Mouse (Mus musculus) small intestine, adult 2 months (tissue): ENCODE measurements at regions not wholly inside any gene's neighbourhood (a gene's known extent, or its start where the extent isn't known, plus 50 kb on each side); places are given as distances from the start of the nearest gene placed in this dataset.

Experiments used
- H3K27ac ChIP-seq: fragments of 200-500 bp; 2 replicates; pipeline ENCODE4 v1.5.1; 2012; ENCODE audit warnings: low read depth, low read length, control low read depth, inconsistent platforms; ENCODE audit not compliant: insufficient read depth
- H3K27me3 ChIP-seq: fragments of 200-500 bp; 2 replicates; pipeline ENCODE4 v1.6.1; 2012; ENCODE audit warnings: mild to moderate bottlenecking, moderate library complexity, low read length, inconsistent platforms; ENCODE audit not compliant: control insufficient read depth, insufficient read depth
- H3K36me3 ChIP-seq: fragments of 200-500 bp; 2 replicates; pipeline ENCODE4 v1.6.1; 2012; ENCODE audit warnings: mild to moderate bottlenecking, low read length, control low read depth, inconsistent platforms; ENCODE audit not compliant: control insufficient read depth, insufficient read depth
- H3K4me1 ChIP-seq: fragments of 200-500 bp; 2 replicates; pipeline ENCODE4 v1.6.1; 2012; ENCODE audit warnings: low read length, inconsistent platforms, mixed read lengths; ENCODE audit not compliant: control insufficient read depth, insufficient read depth, insufficient read length
- H3K4me3 ChIP-seq: fragments of 200-500 bp; 2 replicates; pipeline ENCODE4 v1.5.1; 2012; ENCODE audit warnings: low read depth, mild to moderate bottlenecking, control low read depth, inconsistent platforms, low read length, moderate library complexity
- CTCF ChIP-seq: fragments of 200-500 bp; IDR thresholded peaks from 2 replicates; pipeline ENCODE4 v1.5.1; 2012; ENCODE audit warnings: low read depth, mild to moderate bottlenecking, control low read depth, inconsistent platforms, low read length, moderate library complexity, mixed read lengths; ENCODE audit not compliant: insufficient replicate concordance, insufficient read length; ENCODE audit errors: extremely low read depth
- POLR2A ChIP-seq: fragments of 200-500 bp; IDR thresholded peaks from 2 replicates; pipeline ENCODE4 v1.6.1; 2012; ENCODE audit warnings: low read depth, mild to moderate bottlenecking, control low read depth, inconsistent platforms, low read length, moderate library complexity
- WGBS: fragments of 180-500 bp; shearing (Covaris S2); methylation state at CpG from one replicate; pipeline ENCODE4 v1.1.7; 2018; 5-methylcytosine and 5-hydroxymethylcytosine counted together

DNA sequence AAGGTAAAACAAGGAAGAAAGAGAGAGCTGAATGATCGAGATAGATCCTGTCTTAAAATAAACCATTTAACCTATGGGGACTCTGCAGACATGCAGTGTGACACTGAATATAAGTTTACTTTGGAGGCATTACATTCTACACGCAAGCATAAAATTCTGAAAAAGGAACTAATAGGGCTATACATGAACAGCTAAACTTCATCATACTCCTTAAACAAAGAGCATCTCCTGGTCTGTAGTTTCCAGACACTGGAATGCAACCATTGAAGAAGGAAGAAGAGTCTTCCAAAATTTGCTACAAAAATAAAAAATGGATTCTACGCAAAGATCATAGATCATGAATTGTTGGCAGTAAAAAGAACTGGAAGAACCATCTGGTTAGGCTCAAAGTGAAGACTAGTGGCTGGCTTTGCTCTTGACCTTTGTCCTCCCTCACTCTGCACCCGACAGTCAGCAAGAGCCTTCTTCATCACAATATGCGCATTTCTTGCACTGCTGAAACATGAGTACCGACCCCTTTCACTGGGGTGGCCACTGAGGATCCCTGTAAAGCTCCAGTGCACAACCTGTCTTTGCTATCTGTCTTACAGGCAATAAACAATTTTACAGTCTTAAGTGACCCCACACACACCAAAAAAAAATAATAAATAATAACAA lies 112.2 kb upstream of the BC052040 start:
- Histone ChIP-seq H3K36me3 (no peaks in the 10 kb centered on the region), H3K4me1 (no peaks in the 10 kb centered on the region), H3K27me3 (no peaks in the 10 kb centered on the region), H3K27ac (no peak overlapping the region), H3K4me3 (no peak overlapping the region)
- WGBS, result 80% methylated on average over 6 of the region's 6 CpGs
- TF ChIP-seq CTCF (no peak), POLR2A (no peak)

DNA sequence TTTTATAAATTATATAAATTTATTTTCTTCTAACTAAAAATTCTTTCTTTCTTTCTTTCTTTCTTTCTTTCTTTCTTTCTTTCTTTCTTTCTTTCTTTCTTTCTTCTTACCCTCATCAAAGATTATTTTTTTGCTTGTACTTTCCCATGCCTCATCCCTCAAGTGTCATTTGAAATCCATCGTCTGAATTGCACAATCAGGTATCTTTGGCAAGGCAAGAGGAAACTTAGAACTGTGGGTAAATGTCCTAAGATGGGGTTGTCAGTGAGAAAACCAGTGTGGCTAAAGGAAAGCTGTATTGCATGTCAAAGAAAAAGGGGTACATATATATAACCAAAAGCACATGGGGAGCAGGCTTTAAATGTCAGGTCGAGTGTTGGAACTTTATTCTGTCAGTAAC lies 109.1 kb upstream of the BC052040 start:
- TF ChIP-seq CTCF, result no peak
- no peak for TF ChIP-seq POLR2A
- H3K27me3 ChIP-seq, result no peaks in the 10 kb centered on the region
- H3K36me3 ChIP-seq, result no peaks in the 10 kb centered on the region
- WGBS, result 63% methylated on average over 2 of the region's 2 CpGs
- H3K4me1 ChIP-seq, result no peaks in the 10 kb centered on the region
- H3K4me3 ChIP-seq, result no peak overlapping the region
- H3K27ac ChIP-seq, result no peak overlapping the region

DNA sequence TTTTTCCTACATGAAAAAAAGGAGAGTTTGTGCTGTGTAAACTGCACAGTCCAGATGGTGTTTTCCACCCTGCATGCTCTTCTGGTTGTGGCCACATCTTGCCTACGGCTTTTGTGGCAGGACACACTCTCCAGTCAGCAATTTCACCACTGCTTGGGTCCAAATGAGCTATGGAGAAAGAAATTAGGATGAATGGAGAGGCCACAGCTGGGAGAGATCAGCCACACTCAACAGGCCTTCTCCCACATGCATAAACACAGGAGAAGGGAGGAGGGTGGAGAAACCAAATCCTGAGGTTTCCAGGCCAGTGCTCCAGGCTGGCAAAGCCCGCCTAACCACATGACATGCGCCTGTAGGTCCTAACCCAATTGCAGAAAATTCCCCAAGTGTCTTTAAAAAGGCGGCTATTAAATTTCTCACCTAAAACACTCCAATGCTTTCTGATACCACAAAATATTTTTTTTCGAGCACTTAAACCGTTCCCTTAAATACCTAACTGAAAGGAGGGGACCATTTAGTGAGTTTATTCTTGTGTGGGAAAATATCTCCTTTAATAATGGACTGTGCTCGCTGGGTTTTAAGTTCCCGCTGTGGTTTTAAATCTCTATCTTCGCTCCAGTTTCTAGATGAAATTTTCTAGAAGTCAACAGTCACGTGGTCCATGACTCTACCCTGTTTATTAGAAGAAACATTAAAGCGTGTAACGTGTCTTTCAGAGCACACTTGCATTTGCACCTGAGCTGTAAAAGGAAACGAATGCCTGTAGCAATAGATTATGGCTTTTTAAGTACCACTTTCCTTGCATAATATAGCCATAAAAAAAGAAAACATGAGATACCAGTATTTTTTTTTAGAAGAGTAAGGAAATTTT lies 97.9 kb upstream of the BC052040 start:
- WGBS, result 55% methylated on average over 13 of the region's 13 CpGs
- no peaks in the 10 kb centered on the region for H3K36me3 ChIP-seq
- H3K4me1 ChIP-seq, result peaks cover 6% of the 10 kb centered on the region
- no peak for TF ChIP-seq CTCF
- no peak for TF ChIP-seq POLR2A
- no peak overlapping the region for H3K4me3 ChIP-seq
- no peak overlapping the region for H3K27ac ChIP-seq
- H3K27me3 ChIP-seq, result no peaks in the 10 kb centered on the region

DNA sequence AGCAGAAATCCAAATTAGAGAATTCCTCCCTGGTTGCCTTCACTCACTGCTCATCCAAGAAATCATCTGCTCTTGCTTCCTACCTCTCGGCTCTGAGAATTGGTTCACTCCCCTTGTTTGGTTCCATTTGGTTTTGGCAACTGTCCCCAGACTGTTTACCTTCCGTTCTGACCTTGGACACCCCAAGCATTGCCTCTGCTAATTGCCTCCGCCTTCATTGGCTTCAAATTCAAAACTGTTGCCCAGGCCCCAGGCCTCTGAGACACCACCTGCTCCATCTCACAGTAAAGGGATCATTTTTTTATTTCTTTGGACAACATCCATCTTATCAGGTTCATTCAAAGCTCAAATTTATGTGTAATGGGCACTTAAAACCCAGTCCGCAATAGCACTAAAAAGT lies 93.1 kb upstream of the BC052040 start:
- H3K4me1 ChIP-seq, result peaks cover 6% of the 10 kb centered on the region
- H3K4me3 ChIP-seq, result no peak overlapping the region
- H3K36me3 ChIP-seq, result no peaks in the 10 kb centered on the region
- no peak overlapping the region for H3K27ac ChIP-seq
- 23% methylated on average over 4 of the region's 4 CpGs for WGBS
- TF ChIP-seq POLR2A, result no peak
- H3K27me3 ChIP-seq, result no peaks in the 10 kb centered on the region

DNA sequence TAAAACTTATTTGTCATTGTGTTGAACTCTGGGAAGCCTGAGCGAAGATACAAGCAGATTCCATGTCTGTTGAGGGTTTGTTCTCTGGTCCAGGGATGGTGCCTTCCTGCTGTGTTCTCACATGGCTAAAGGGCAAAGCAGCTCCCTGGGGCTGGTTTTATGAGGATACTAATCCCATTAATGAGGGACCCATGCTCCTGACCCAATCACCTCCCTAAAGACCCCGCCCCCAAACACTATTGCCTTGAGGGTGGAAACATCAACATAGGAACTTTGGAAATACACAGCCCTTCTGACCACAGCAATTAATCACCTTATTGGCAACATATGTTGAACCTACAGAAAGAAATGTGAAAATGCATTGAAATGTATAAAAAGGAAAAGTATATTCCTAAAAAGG lies 88.5 kb upstream of the BC052040 start:
- TF ChIP-seq POLR2A, result no peak
- no peak for TF ChIP-seq CTCF
- Histone ChIP-seq H3K4me1 (peaks cover 5% of the 10 kb centered on the region), H3K27me3 (no peaks in the 10 kb centered on the region), H3K27ac (no peak overlapping the region), H3K4me3 (no peak overlapping the region), H3K36me3 (no peaks in the 10 kb centered on the region)
- 94% methylated on average over 2 of the region's 2 CpGs for WGBS

DNA sequence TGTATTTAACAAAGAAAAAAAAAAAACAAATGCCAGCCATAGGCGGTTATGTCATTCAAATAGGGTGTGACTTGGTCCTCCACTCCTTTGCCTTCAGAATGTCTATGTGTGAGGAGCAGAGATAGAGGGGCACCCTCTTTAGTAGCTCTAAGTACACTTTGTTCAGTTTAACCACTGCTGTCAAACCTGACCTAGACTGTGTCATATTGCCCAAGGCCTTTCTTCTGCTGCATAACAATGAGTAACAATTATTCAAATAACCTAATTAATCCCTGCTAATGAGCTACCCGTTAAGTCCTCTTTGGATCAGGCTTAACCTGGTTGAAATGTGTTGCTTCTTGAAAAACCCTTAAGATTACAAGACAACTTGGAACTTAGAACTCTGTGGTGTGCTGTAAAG lies 81.6 kb upstream of the BC052040 start:
- Histone ChIP-seq H3K36me3 (no peaks in the 10 kb centered on the region), H3K27ac (no peak overlapping the region), H3K4me1 (no peaks in the 10 kb centered on the region), H3K27me3 (no peaks in the 10 kb centered on the region), H3K4me3 (no peak overlapping the region)
- WGBS, result 91% methylated on average over 2 of the region's 2 CpGs
- TF ChIP-seq POLR2A, result no peak
- TF ChIP-seq CTCF, result no peak

DNA sequence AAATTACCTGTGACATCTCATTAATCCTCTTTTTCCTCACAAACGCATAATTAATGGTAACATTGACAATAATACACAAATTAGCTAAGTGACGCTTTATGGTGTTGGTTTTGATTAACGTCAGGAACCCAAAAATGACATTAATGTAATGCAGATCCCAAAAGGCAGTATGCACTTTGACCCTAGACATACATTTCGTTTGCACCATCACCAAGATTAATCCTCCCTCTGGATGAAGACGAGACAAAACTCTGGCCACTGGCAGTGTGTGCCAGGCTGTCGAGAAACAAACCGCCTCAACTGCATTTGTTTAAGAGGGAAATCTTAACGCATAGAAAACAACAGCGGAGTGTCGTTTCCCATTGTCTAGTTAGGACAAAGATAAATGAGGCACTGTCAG lies 72.0 kb upstream of the BC052040 start:
- TF ChIP-seq CTCF (no peak), POLR2A (no peak)
- 75% methylated on average over 10 of the region's 10 CpGs for WGBS
- H3K27ac ChIP-seq, result no peak overlapping the region

DNA sequence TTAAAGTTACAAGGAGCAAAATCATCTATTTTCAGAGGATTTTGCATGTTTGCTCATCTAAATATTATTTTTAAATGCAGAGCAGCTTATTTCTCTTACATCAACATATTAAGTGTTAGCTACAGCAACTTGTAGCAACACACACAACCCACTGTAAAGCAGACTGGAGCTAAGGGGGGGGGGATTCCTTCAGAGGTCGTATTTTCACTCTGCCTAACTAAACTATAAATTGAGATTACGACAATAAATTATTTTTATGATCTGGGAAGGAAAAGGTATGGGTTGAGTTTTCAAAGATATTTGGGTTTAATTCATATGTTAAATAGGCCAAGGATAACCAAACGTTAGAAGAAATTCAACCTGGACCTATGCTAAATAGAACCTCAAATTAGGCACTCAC lies 70.4 kb upstream of the BC052040 start:
- Histone ChIP-seq H3K36me3 (no peaks in the 10 kb centered on the region), H3K27me3 (no peaks in the 10 kb centered on the region), H3K4me1 (no peaks in the 10 kb centered on the region), H3K27ac (no peak overlapping the region), H3K4me3 (no peak overlapping the region)
- 70% methylated on average over 3 of the region's 3 CpGs for WGBS
- TF ChIP-seq CTCF, result no peak
- TF ChIP-seq POLR2A, result no peak

More for the DNA sequence above, 72.0 kb upstream of the BC052040 start:
- Histone ChIP-seq H3K36me3 (no peaks in the 10 kb centered on the region), H3K27me3 (no peaks in the 10 kb centered on the region), H3K4me1 (no peaks in the 10 kb centered on the region), H3K4me3 (no peak overlapping the region)
